Mouse (Mus musculus) heart, adult 2 months (tissue): ENCODE data around the gene Hist1h2ap. TPM values are rescaled to one million over a fixed set of nuclear protein-coding genes. Genes with fewer than 3 reads are reported as not detected.
"Not testable (repeated sequence)": the region's sequence is repeated elsewhere in the genome, so short reads cannot be mapped to it uniquely, and the experiment has no call there.

Experiments
- DNase-seq, 2 experiments: peaks; one replicate each; pipeline ENCODE4 v3.0.0; 2021
- H3K27ac ChIP-seq: fragments of 200-600 bp; 2 replicates; pipeline ENCODE4 v1.8.1; 2022
- H3K27me3 ChIP-seq: fragments of 200-500 bp; 2 replicates; pipeline ENCODE4 v1.6.1; 2012; ENCODE audit warnings: mild to moderate bottlenecking, low read length, inconsistent platforms, mixed read lengths; ENCODE audit not compliant: control insufficient read depth, insufficient read depth
- H3K36me3 ChIP-seq: fragments of 200-500 bp; 2 replicates; pipeline ENCODE4 v1.6.1; 2012; ENCODE audit warnings: low read length, inconsistent platforms; ENCODE audit not compliant: control insufficient read depth, insufficient read depth
- H3K4me1 ChIP-seq: fragments of 200-500 bp; 2 replicates; pipeline ENCODE4 v1.6.1; 2011; ENCODE audit warnings: low read length; ENCODE audit not compliant: control insufficient read depth, insufficient read depth
- H3K4me3 ChIP-seq: fragments of 200-600 bp; 2 replicates; pipeline ENCODE4 v1.8.1; 2022
- H3K79me2 ChIP-seq: fragments of 200-500 bp; replicated peaks from 2 replicates; pipeline ENCODE4 v1.6.1; 2012; ENCODE audit warnings: mild to moderate bottlenecking, inconsistent platforms, low read length, moderate library complexity, mixed read lengths; ENCODE audit not compliant: control insufficient read depth, insufficient read depth
- H3K9ac ChIP-seq: fragments of 200-500 bp; 2 replicates; pipeline ENCODE4 v1.6.1; 2012; ENCODE audit warnings: low read depth, mild to moderate bottlenecking, control low read depth, inconsistent platforms, low read length, mixed read lengths
- CTCF ChIP-seq: fragments of 200-600 bp; IDR thresholded peaks from 2 replicates; pipeline ENCODE4 v1.8.1; 2022; ENCODE audit warnings: antibody characterized with exemption, mild to moderate bottlenecking, moderate library complexity
- EP300 ChIP-seq: fragments of 200-500 bp; IDR thresholded peaks from 2 replicates; pipeline ENCODE4 v1.6.1; 2011; ENCODE audit warnings: low read depth, low read length, control low read depth; ENCODE audit not compliant: insufficient read depth
- POLR2A ChIP-seq: fragments of 200-500 bp; IDR thresholded peaks from 2 replicates; pipeline ENCODE4 v1.6.1; 2011; ENCODE audit warnings: mild to moderate bottlenecking, low read depth, low read length, control low read depth; ENCODE audit not compliant: insufficient read depth
- WGBS: fragments of 180-500 bp; shearing (Covaris S2); methylation state at CpG from one replicate; pipeline ENCODE4 v1.1.7; 2018; 5-methylcytosine and 5-hydroxymethylcytosine counted together
- intact Hi-C: fragments of 180-260 bp; cut with DNase I; formaldehyde crosslinking; loops from one replicate; pipeline ENCODE4 v1.15.1; 2025
- polyA plus RNA-seq: library from polyadenylated mRNA; depleted of rRNA; stranded (reverse); fragments of >200 nt; gene quantifications from 2 replicates; pipeline ENCODE4 v1.2.3, GENCODE M21; 2012
- total RNA-seq, 2 experiments: library from RNA; stranded (reverse); gene quantifications; 2 replicates each; pipeline ENCODE4 v1.2.3; 2021

Gene Hist1h2ap
- total and polyA plus RNA-seq, 3 experiments = 2.8 to 9.6 (median 3.4) TPM

DNA sequence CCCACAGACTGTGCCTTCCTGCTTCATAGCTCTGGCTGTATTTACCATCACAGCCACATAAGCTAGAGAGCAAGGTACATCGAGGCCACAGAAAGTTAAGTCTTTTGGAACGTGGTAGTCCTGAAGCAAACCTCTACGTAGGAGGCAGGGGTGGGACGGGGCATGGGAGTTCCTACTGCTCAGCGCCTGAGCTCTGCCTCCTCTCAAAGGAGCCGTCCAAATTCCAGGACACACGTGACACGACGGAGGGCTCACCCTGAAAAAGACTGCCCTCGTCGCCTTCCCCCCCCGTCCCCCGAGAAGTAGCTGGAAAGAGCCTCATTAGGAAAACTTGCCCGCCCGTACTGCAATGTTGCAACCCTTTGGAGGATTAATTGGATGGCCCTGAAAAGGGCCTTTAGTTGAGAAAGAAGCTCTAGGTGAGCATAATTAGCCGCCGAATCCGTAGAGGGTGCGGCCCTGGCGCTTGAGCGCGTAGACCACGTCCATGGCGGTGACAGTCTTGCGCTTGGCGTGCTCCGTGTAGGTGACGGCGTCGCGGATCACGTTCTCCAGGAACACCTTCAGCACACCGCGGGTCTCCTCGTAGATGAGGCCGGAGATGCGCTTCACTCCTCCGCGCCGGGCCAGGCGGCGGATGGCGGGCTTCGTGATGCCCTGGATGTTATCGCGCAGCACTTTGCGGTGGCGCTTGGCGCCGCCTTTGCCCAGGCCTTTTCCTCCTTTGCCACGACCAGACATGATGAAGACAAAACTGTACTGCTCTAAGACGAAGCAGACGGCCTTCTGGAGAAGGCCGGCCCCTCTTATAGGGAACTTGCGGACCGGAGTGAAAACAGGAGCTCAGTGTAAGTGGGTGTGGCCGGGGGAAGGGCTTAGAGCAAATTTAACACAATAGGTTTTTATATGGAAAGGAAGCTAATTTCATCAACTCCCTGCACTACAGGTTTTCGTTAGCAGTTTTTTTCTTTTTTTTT is 1.6 kb downstream of the Hist1h2ap start, which contains the start of gene Hist1h4n:
TSS of gene Hist1h4n (minus strand) at position 779 of the 977 bp plus-strand sequence.
- H3K27ac ChIP-seq, H3K4me1 ChIP-seq, H3K4me3 ChIP-seq, H3K36me3 ChIP-seq, H3K79me2 ChIP-seq, H3K27me3 ChIP-seq, intact Hi-C loops, H3K9ac ChIP-seq: not testable (repeated sequence)
- peak; percentile 57 for TF ChIP-seq POLR2A
- 1% methylated on average over 29 of the region's 58 CpGs for WGBS
- peak in 1 of 2 experiments; percentile 39 for DNase-seq

DNA sequence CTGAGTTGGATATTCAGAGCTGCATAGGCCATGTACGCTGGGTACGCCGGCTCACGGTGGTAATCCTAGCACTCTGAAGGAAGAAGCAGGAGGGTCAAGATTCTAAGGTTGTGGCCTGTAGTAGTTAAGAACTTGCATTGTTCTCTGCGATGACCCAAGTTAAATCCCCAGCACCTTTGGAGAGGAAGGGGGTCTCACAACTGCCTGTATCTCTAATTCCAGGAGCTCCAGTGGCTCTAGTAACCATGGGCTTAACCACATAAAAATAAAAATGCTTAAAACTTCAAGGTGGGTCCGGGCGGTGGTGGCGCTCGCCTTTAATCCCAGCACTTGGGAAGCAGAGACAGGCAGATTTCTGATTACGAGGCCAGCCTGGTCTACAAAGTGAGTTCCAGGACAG is 3.0 kb downstream of the Hist1h2ap start:
- Histone ChIP-seq H3K9ac (no peak overlapping the region), H3K36me3 (no peaks in the 10 kb centered on the region), H3K4me3 (no peak overlapping the region), H3K4me1 (no peaks in the 10 kb centered on the region), H3K79me2 (no peaks in the 10 kb centered on the region), H3K27me3 (no peaks in the 10 kb centered on the region), H3K27ac (no peak overlapping the region)
- no peak for DNase-seq
- 94% methylated on average over 10 of the region's 10 CpGs for WGBS
- intact Hi-C loops = no loop called here
- TF ChIP-seq EP300 (no peak), CTCF (no peak)

DNA sequence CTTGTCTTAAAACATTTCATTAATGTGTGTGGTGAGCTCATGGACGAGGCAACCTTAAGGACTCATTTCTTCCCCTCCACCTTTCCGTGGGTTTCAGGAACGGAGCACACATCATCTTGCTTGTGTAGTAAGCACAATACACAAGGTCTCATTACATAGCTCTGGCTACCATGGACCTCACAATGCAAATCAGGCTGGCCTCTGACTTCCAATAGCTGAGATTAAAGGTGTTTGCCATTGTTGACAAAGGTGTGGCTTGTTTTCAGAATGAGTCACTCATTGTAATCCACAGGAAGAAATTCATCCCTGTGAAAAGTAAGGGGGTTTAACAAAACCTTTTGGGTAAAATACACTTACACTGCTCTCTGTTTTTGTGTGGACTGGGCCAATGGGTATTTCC is 4.8 kb downstream of the Hist1h2ap start:
- TF ChIP-seq EP300 (no peak), POLR2A (no peak), CTCF (no peak)
- Histone ChIP-seq H3K9ac (no peak overlapping the region), H3K4me1 (no peaks in the 10 kb centered on the region), H3K4me3 (no peak overlapping the region), H3K27ac (no peak overlapping the region), H3K36me3 (no peaks in the 10 kb centered on the region), H3K79me2 (no peaks in the 10 kb centered on the region), H3K27me3 (no peaks in the 10 kb centered on the region)
- 82% methylated on average over 3 of the region's 3 CpGs for WGBS
- no peak for DNase-seq
- intact Hi-C loops = loop anchor here (10.0 kb wide), 2 partner anchors 206 to 1796 kb away; partner anchors contain the start of genes Hist1h1e, Hist1h2ah, Hist1h2be and Hist1h2bk

DNA sequence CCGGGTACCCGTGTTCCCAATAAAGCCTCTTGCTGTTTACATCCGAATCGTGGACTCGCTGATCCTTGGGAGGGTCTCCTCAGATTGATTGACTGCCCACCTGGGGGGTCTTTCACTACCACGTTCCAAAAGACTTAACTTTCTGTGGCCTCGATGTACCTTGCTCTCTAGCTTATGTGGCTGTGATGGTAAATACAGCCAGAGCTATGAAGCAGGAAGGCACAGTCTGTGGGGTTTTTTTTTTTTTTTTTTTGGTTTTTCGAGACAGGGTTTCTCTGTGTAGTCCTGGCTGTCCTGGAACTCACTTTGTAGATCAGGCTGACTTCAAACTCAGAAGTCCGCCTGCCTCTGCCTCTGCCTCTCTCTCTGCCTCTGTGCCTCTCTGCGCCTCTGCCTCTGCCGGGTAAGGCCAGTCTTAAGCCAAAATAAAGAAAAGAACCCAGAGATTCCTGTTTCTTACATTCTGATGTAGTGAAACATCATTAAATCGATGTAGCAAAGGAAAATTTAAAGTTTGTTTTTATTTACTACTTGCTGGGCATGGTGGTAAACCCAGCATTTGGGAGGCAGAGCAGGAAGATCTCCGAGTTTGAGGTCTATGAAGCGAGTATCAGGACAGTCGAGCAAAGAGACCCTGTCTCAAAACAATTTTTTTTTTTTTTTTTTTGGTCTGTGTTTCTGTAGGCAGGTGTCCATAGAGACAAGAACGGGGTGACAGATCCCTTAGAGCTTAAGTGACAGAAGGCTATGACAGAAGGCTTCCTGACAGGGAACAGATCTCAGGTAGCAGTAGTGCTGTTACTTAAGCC is 13.0 kb downstream of the Hist1h2ap start:
- H3K9ac ChIP-seq, H3K36me3 ChIP-seq, DNase-seq, H3K27me3 ChIP-seq, H3K27ac ChIP-seq, H3K4me3 ChIP-seq, H3K4me1 ChIP-seq, H3K79me2 ChIP-seq: not testable (repeated sequence)
- 82% methylated on average over 8 of the region's 16 CpGs for WGBS
- intact Hi-C loops = loop anchor here (10.0 kb wide), 2 partner anchors 215 to 1805 kb away; partner anchors contain the start of genes Hist1h1e, Hist1h2ah, Hist1h2be and Hist1h2bk

- H3K27ac ChIP-seq, H3K27me3 ChIP-seq, intact Hi-C loops, H3K4me1 ChIP-seq, H3K79me2 ChIP-seq, H3K36me3 ChIP-seq, H3K9ac ChIP-seq, H3K4me3 ChIP-seq: not testable (repeated sequence)
- 0% methylated on average over 14 of the region's 14 CpGs for WGBS
- DNase-seq = peak in 1 of 2 experiments; percentile 6
Measured at GRCm38 (mm10) chr13:21812092-21812491, 21.2 kb downstream of the Hist1h2ap start.

- H3K4me1 ChIP-seq, H3K9ac ChIP-seq, H3K36me3 ChIP-seq, H3K79me2 ChIP-seq, H3K4me3 ChIP-seq, H3K27ac ChIP-seq, H3K27me3 ChIP-seq, intact Hi-C loops: not testable (repeated sequence)
- WGBS = no CpG with 5 or more reads among the region's 24 CpGs
- peak; percentile 40 to 66 for DNase-seq
Measured at GRCm38 (mm10) chr13:21811539-21811938, 21.8 kb downstream of the Hist1h2ap start, which contains the start of gene Hist1h4m. Hist1h4m (plus strand) TSS chr13:21811746.

- WGBS = no CpG with 5 or more reads among the region's 8 CpGs
- H3K9ac ChIP-seq, intact Hi-C loops, H3K27ac ChIP-seq, H3K79me2 ChIP-seq, H3K4me1 ChIP-seq, DNase-seq, H3K4me3 ChIP-seq, H3K27me3 ChIP-seq, H3K36me3 ChIP-seq: not testable (repeated sequence)
Measured at GRCm38 (mm10) chr13:21811074-21811473, 22.2 kb downstream of the Hist1h2ap start.

GRCm38 (mm10) chr13:21810073-21810472 is 23.2 kb downstream of the Hist1h2ap start, which contains the start of the genes Hist1h2bq and Hist1h2ao:
Hist1h2bq (minus strand) TSS chr13:21810197.
Hist1h2ao (plus strand) TSS chr13:21810465.
- H3K9ac ChIP-seq, H3K79me2 ChIP-seq, H3K27me3 ChIP-seq, DNase-seq, H3K4me1 ChIP-seq, intact Hi-C loops, H3K36me3 ChIP-seq, H3K27ac ChIP-seq, H3K4me3 ChIP-seq: not testable (repeated sequence)
- WGBS = no CpG with 5 or more reads among the region's 23 CpGs

DNA sequence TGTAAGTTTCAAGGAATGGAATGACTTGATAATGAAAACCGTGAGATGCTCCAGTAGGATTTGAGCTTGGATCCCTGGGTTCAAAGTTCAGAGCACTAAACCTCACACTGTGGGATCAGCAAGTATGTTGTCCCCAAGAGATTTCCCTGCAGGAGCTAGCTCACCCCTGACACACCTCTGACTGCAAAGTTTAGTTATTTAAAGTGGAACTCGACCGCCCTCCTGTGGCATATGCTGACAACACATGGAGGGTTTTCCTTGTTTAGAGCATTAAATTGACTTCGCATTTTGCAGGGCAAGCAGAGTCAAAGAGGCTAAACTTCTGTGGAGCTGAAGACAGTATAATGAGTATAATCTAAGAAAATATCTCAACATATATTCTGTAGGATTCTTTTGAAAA is 30.2 kb downstream of the Hist1h2ap start:
- H3K36me3 ChIP-seq, DNase-seq, H3K27ac ChIP-seq, intact Hi-C loops, H3K4me3 ChIP-seq, H3K9ac ChIP-seq, H3K4me1 ChIP-seq, H3K79me2 ChIP-seq, H3K27me3 ChIP-seq: not testable (repeated sequence)
- no CpG with 5 or more reads among the region's 4 CpGs for WGBS
